Mouse (Mus musculus) lung, postnatal 10 days (tissue): ENCODE measurements around the gene Srgap3.
A peak's percentile ranks its signal among the peaks of the same experiment; 100 is the strongest.

Source experiments
- DNase-seq: peaks from one replicate; pipeline ENCODE4 v3.0.0; 2021

The Srgap3 gene

GRCm38 (mm10) chr6:112946895-112947436, at the start of gene Srgap3:
Gene Srgap3, minus strand, starts transcription at chr6:112947266.
- DNase-seq, result peak; percentile 89

- no peak for DNase-seq
These were observed 48.6 kb upstream of the Srgap3 start for GRCm38 (mm10) chr6:112995708-112996107.

GRCm38 (mm10) chr6:112990119-112990518, 43.1 kb upstream of the Srgap3 start:
- DNase-seq, result no peak

GRCm38 (mm10) chr6:112985362-112986314, 38.6 kb upstream of the Srgap3 start:
- no peak for DNase-seq

- no peak for DNase-seq
These were observed 35.2 kb upstream of the Srgap3 start for GRCm38 (mm10) chr6:112982241-112982640.

GRCm38 (mm10) chr6:112978947-112979346, 31.9 kb upstream of the Srgap3 start:
- no peak for DNase-seq

GRCm38 (mm10) chr6:112977246-112977645, 30.2 kb upstream of the Srgap3 start:
- no peak for DNase-seq

- no peak for DNase-seq
These were observed 29.5 kb upstream of the Srgap3 start for GRCm38 (mm10) chr6:112976541-112976940.

GRCm38 (mm10) chr6:112976136-112976535, 29.1 kb upstream of the Srgap3 start:
- DNase-seq, result no peak

GRCm38 (mm10) chr6:112973786-112974720, 27.0 kb upstream of the Srgap3 start:
- no peak for DNase-seq

- peak; percentile 11 for DNase-seq
These were observed 26.0 kb upstream of the Srgap3 start for GRCm38 (mm10) chr6:112972858-112973631.

- no peak for DNase-seq
These were observed 25.1 kb upstream of the Srgap3 start for GRCm38 (mm10) chr6:112972127-112972526.

GRCm38 (mm10) chr6:112971116-112971768, 24.2 kb upstream of the Srgap3 start:
- no peak for DNase-seq

- DNase-seq, result no peak
These were observed 20.3 kb upstream of the Srgap3 start for GRCm38 (mm10) chr6:112967359-112967758.

- DNase-seq, result no peak
These were observed 11.3 kb upstream of the Srgap3 start for GRCm38 (mm10) chr6:112958360-112958759.

GRCm38 (mm10) chr6:112957583-112958280, 10.7 kb upstream of the Srgap3 start:
- DNase-seq, result no peak

- DNase-seq, result no peak
These were observed 8.7 kb upstream of the Srgap3 start for GRCm38 (mm10) chr6:112955773-112956172.

- no peak for DNase-seq
These were observed 6.8 kb upstream of the Srgap3 start for GRCm38 (mm10) chr6:112953905-112954304.

GRCm38 (mm10) chr6:112951254-112951653, 4.2 kb upstream of the Srgap3 start:
- DNase-seq, result no peak

GRCm38 (mm10) chr6:112950205-112951110, 3.4 kb upstream of the Srgap3 start:
- DNase-seq, result no peak
